Mouse (Mus musculus): ENCODE data around the gene Zfp39. TPM values are rescaled to one million over a fixed set of nuclear protein-coding genes. Genes with fewer than 3 reads are reported as not detected.

Gene Zfp39
- 2.7 and 3.9 TPM in 2 replicates for polyA plus RNA-seq (2012; rRNA removed)

DNA sequence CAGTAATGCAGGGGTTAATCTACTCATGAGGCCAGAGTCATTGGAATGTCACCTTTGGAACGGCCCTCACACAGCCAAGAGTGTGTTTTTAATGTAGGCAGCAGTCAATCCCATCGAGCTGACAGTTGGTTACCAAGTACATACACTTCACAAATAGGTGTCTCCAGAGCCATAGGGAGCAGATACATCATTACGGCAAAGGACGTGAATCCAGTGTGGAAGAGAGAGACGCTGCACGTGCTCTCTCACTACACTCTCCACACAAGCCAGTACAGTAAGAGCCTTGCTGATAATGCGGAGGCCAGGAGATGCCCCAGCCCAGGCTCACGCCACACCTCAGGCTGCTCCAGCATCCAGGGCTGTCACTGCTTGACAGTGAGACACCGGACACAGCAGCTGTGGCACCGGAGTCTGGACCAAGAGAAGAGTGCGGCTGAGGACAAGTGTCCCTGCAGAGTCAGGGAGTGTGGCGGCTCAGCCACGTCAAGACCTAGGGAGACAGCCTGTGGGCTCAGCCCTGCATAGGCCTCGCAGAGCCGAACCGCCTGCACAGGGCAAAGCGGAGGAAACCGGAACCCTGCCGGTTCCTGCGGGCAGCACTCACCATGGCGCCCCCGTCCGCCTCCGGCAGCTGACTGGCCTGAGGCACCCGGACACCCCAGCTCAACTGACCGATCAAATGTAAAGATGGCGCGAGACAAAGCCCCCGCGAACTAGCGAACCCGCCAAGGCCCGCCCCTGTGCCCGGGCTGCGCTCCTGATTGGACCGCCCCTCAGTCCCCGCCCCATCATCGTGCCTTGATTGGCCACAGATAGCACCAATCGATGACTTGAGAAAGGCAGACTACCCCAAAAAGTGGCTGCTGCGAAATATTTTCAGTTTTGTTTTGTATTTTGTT lies at the start of gene Zfp39:
TSS of gene Zfp39 (minus strand) at position 715 of the 899 bp plus-strand sequence.
- Histone ChIP-seq H3K4me1 (replicated peaks; ENCODE audit: control insufficient read depth, insufficient read depth, low read length) (peaks cover 5% of the 10 kb centered on the region), H3K27ac (ENCODE audit: control insufficient read depth, insufficient read depth, low read length) (peak within 1 kb of the TSS; percentile 86), H3K4me3 (ENCODE audit: control insufficient read depth, insufficient read depth, low read length) (peak within 1 kb of the TSS; percentile 78), H3K27me3 (ENCODE audit: control insufficient read depth, insufficient read depth, low read length) (no peaks in the 10 kb centered on the region), H3K36me3 (ENCODE audit: control insufficient read depth, insufficient read depth, low read length) (peaks cover 21% of the 10 kb centered on the region)
- under 1% methylated on average over 40 of the region's 40 CpGs for WGBS
- TF ChIP-seq POLR2A (IDR thresholded peaks at IDR 0.05; ENCODE audit: control insufficient read depth, extremely low read depth, insufficient read depth, low read length, poor library complexity) (peak; percentile 80), CTCF (IDR thresholded peaks at IDR 0.05; ENCODE audit: borderline replicate concordance, control insufficient read depth, extremely low read depth, insufficient read depth, low read length, poor library complexity) (no peak)
- peak; percentile 98 for DNase-seq

DNA sequence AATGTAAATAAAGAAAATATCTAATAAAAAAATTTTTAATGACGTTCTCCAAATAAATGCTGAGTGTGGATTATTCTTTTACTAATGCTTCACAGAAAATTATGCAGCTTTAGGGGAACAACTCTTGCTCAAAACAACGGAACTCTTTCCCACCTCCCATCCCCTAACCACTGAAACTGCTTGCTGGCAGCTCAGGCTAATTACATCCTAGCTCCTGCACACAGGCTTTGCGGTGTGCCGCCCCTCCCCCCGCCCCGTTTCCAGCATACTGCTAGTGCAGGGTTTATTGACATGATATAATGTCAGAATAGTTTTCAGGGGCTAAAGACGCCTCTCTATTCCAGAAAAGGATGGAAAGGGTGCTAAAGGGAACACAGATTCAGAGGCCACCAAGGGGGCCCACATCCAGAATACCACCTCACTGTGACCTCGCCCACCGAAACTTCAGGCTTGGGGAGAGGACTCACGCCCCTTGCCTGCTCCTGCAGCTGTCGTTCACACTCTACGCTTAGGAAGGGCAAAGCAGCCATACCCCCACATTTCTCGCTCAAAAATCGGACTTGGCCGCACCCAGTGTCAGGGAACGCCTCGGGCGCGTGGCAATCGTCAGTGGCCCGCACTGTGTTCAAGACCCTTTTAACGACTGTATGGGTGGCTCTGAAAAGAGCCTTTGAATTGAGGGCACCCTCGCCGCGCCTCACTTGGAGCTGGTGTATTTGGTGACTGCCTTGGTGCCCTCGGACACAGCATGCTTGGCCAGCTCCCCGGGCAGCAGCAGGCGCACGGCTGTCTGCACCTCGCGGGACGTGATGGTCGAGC lies 49.5 kb upstream of the Zfp39 start:
- Histone ChIP-seq H3K27ac (ENCODE audit: control insufficient read depth, insufficient read depth, low read length) (peak overlapping the region; percentile 84), H3K4me1 (replicated peaks; ENCODE audit: control insufficient read depth, insufficient read depth, low read length) (peaks cover 21% of the 10 kb centered on the region), H3K4me3 (ENCODE audit: control insufficient read depth, insufficient read depth, low read length) (peak overlapping the region; percentile 60), H3K27me3 (ENCODE audit: control insufficient read depth, insufficient read depth, low read length) (no peaks in the 10 kb centered on the region), H3K36me3 (ENCODE audit: control insufficient read depth, insufficient read depth, low read length) (no peaks in the 10 kb centered on the region; the same call in 1 of the 2 replicates)
- 1% methylated on average over 33 of the region's 33 CpGs for WGBS
- peak; percentile 63 for DNase-seq
- TF ChIP-seq CTCF (IDR thresholded peaks at IDR 0.05; ENCODE audit: borderline replicate concordance, control insufficient read depth, extremely low read depth, insufficient read depth, low read length, poor library complexity) (no peak), POLR2A (IDR thresholded peaks at IDR 0.05; ENCODE audit: control insufficient read depth, extremely low read depth, insufficient read depth, low read length, poor library complexity) (no peak)

DNA sequence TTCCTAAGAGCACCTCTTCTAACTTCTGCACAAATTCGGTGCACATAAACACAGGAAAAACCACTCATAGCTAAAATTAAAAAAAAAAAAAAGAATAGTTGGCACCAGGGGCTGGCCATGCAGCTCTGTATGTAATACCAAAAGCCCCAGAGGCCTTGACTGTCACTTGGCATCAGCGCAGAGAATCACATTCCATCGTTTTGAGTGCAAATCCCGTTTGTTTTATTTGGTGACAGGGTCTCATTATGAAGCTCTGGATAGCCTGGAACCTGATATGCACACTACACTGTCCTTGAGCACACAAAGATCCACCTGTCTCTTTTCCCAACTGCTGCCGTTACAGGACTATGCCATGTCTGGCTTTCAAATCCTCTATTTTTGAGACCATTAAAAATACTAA lies 47.2 kb upstream of the Zfp39 start:
- Histone ChIP-seq H3K27me3 (ENCODE audit: control insufficient read depth, insufficient read depth, low read length) (no peaks in the 10 kb centered on the region), H3K4me3 (ENCODE audit: control insufficient read depth, insufficient read depth, low read length) (no peak overlapping the region), H3K27ac (ENCODE audit: control insufficient read depth, insufficient read depth, low read length) (no peak overlapping the region), H3K36me3 (ENCODE audit: control insufficient read depth, insufficient read depth, low read length) (no peaks in the 10 kb centered on the region), H3K4me1 (replicated peaks; ENCODE audit: control insufficient read depth, insufficient read depth, low read length) (peaks cover 8% of the 10 kb centered on the region; the same call in 1 of the 2 replicates)
- 94% methylated on average over 5 of the region's 5 CpGs for WGBS
- no peak for DNase-seq
- TF ChIP-seq POLR2A (IDR thresholded peaks at IDR 0.05; ENCODE audit: control insufficient read depth, extremely low read depth, insufficient read depth, low read length, poor library complexity), result no peak

DNA sequence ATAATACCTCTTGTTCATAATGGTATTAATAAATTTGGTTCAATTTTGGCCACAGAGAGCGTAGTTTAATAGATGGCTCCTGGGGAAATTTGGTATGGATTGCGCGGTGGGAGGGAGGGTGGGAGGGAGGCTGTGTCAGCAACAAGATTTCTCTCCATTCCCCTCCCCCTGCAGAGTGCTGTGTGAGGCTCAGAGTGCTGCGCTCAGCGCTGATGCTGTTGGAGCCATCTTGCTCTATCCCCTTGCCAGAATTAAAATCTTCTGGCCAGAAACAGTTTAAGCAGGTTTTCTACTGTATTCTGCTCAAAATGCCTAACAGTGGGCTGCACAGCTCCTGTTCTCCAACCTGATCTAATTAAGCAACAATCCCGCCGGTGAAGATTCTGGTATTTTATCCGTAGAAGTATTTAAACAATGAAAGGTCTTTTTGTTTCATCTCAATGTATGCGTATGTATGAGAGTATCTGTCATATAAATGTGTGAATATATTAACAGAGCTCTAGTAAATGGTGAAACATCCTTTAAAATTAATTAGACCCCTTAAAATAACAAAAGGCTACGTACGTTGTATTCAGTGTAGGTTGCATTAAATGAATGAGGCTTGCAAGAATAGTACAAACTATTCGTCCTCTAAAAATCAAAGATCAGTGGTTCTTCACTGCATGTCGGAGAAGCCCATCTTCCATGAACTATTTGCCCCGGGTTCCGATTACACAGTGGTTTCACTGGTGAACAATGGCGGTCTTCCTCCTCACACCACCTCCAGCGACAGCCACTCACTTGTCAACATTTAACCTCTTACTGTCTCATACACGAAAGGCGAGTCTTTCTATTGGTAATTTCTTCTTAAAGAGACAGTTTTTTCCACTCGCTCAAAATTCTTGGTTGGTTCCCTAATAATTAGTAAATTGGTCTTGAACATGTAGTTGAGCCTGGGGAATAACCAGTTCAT lies 45.7 kb upstream of the Zfp39 start:
- peaks cover 8% of the 10 kb centered on the region; the same call in 1 of the 2 replicates for H3K4me1 ChIP-seq (replicated peaks; ENCODE audit: control insufficient read depth, insufficient read depth, low read length)
- no peaks in the 10 kb centered on the region for H3K27me3 ChIP-seq (ENCODE audit: control insufficient read depth, insufficient read depth, low read length)
- H3K4me3 ChIP-seq (ENCODE audit: control insufficient read depth, insufficient read depth, low read length), result peak overlapping the region; percentile 60
- H3K36me3 ChIP-seq (ENCODE audit: control insufficient read depth, insufficient read depth, low read length), result no peaks in the 10 kb centered on the region
- WGBS, result 63% methylated on average over 20 of the region's 20 CpGs
- H3K27ac ChIP-seq (ENCODE audit: control insufficient read depth, insufficient read depth, low read length), result peak overlapping the region; percentile 92
- DNase-seq, result no peak
- TF ChIP-seq CTCF (IDR thresholded peaks at IDR 0.05; ENCODE audit: borderline replicate concordance, control insufficient read depth, extremely low read depth, insufficient read depth, low read length, poor library complexity) (no peak), POLR2A (IDR thresholded peaks at IDR 0.05; ENCODE audit: control insufficient read depth, extremely low read depth, insufficient read depth, low read length, poor library complexity) (no peak)

DNA sequence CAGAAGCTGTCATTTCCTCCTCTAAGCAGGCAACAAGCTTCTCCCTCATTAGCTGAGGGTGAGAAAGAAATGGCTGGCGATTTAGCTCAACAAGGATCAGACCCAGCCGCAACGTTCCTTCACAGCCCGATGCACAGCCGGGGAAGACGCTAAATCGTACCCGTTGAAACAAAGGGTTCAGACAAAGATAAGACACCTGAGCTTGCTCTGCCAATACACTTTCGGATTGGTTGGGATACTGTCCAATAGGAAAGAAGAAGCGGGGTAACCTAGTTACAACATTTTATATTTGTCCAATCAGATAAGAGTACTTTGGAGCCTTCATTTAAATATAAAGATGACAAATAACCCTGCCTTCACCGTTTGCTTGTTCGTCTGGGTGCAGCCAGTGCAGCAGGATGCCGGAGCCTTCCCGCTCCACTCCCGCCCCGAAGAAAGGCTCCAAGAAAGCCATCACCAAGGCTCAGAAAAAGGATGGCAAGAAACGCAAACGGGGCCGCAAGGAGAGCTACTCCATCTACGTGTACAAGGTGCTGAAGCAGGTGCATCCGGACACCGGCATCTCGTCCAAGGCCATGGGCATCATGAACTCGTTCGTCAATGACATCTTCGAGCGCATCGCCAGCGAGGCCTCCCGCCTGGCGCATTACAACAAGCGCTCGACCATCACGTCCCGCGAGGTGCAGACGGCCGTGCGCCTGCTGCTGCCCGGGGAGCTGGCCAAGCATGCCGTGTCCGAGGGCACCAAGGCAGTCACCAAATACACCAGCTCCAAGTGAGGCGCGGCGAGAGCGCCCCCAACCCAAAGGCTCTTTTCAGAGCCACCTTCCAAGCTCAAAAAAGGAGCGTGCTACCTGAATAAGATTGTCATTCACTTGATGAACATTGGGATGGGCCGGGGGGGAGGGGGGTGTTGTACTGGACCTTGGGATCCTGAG lies 44.8 kb upstream of the Zfp39 start, which contains the start of gene Hist3h2ba:
TSS of gene Hist3h2ba (plus strand) at position 379 of the 938 bp plus-strand sequence.
- TF ChIP-seq CTCF (IDR thresholded peaks at IDR 0.05; ENCODE audit: borderline replicate concordance, control insufficient read depth, extremely low read depth, insufficient read depth, low read length, poor library complexity), result no peak
- TF ChIP-seq POLR2A (IDR thresholded peaks at IDR 0.05; ENCODE audit: control insufficient read depth, extremely low read depth, insufficient read depth, low read length, poor library complexity), result peak; percentile 97
- DNase-seq, result peak; percentile 79
- Histone ChIP-seq H3K27me3 (ENCODE audit: control insufficient read depth, insufficient read depth, low read length) (no peaks in the 10 kb centered on the region), H3K4me3 (ENCODE audit: control insufficient read depth, insufficient read depth, low read length) (peak within 1 kb of the TSS; percentile 60), H3K4me1 (replicated peaks; ENCODE audit: control insufficient read depth, insufficient read depth, low read length) (peaks cover 8% of the 10 kb centered on the region; the same call in 1 of the 2 replicates), H3K27ac (ENCODE audit: control insufficient read depth, insufficient read depth, low read length) (peak within 1 kb of the TSS; percentile 92), H3K36me3 (ENCODE audit: control insufficient read depth, insufficient read depth, low read length) (no peaks in the 10 kb centered on the region)
- WGBS, result 1% methylated on average over 48 of the region's 48 CpGs

Measured in thymus, adult 2 months (tissue).